Mouse (Mus musculus): Measurements from ENCODE around the gene 4933430I17Rik. TPM values are rescaled to one million over a fixed set of nuclear protein-coding genes. Genes with fewer than 3 reads are reported as not detected.

Gene 4933430I17Rik
- polyA plus RNA-seq, 1 experiment from 2014 or later: 0.49 TPM

- no peak for ATAC-seq (ENCODE audit: low FRiP score, low TSS enrichment)
- Histone ChIP-seq H3K4me3 (ENCODE audit: low read length) (no peak overlapping the region), H3K36me3 (ENCODE audit: insufficient read depth, low read length) (peaks cover 25% of the 10 kb centered on the region), H3K4me1 (ENCODE audit: insufficient read depth, low read length) (peaks cover 46% of the 10 kb centered on the region), H3K27ac (ENCODE audit: low read length) (peak overlapping the region; percentile 33), H3K9ac (replicated peaks; ENCODE audit: low read length) (no peak overlapping the region), H3K4me2 (replicated peaks; ENCODE audit: low read depth, low read length) (no peak overlapping the region), H3K27me3 (ENCODE audit: insufficient read depth, low read length) (no peaks in the 10 kb centered on the region), H3K9me3 (ENCODE audit: low read length) (no peaks in the 10 kb centered on the region)
- 70% methylated on average over 1 of the region's 1 CpGs for WGBS
Observed at GRCm38 (mm10) chr4:62516579-62516978, 8.6 kb upstream of the 4933430I17Rik start.

GRCm38 (mm10) chr4:62517046-62517445, 8.1 kb upstream of the 4933430I17Rik start:
- Histone ChIP-seq H3K9ac (replicated peaks; ENCODE audit: low read length) (no peak overlapping the region), H3K4me3 (ENCODE audit: low read length) (no peak overlapping the region), H3K9me3 (ENCODE audit: low read length) (no peaks in the 10 kb centered on the region), H3K4me2 (replicated peaks; ENCODE audit: low read depth, low read length) (no peak overlapping the region), H3K36me3 (ENCODE audit: insufficient read depth, low read length) (peaks cover 20% of the 10 kb centered on the region), H3K27ac (ENCODE audit: low read length) (no peak overlapping the region; the same call in 1 of the 2 replicates), H3K27me3 (ENCODE audit: insufficient read depth, low read length) (no peaks in the 10 kb centered on the region), H3K4me1 (ENCODE audit: insufficient read depth, low read length) (peaks cover 46% of the 10 kb centered on the region)
- 91% methylated on average over 8 of the region's 8 CpGs for WGBS
- ATAC-seq (ENCODE audit: low FRiP score, low TSS enrichment): no peak

- peak overlapping the region; percentile 74 for H3K4me3 ChIP-seq (ENCODE audit: low read length)
- H3K4me2 ChIP-seq (replicated peaks; ENCODE audit: low read depth, low read length): peak overlapping the region; percentile 72
- peaks cover 13% of the 10 kb centered on the region for H3K36me3 ChIP-seq (ENCODE audit: insufficient read depth, low read length)
- ATAC-seq (ENCODE audit: low FRiP score, low TSS enrichment): no peak
- H3K4me1 ChIP-seq (ENCODE audit: insufficient read depth, low read length): peaks cover 46% of the 10 kb centered on the region
- no peaks in the 10 kb centered on the region for H3K9me3 ChIP-seq (ENCODE audit: low read length)
- WGBS: 59% methylated on average over 10 of the region's 10 CpGs
- H3K27ac ChIP-seq (ENCODE audit: low read length): peak overlapping the region; percentile 89
- peak overlapping the region; percentile 75 for H3K9ac ChIP-seq (replicated peaks; ENCODE audit: low read length)
- H3K27me3 ChIP-seq (ENCODE audit: insufficient read depth, low read length): no peaks in the 10 kb centered on the region
Observed at GRCm38 (mm10) chr4:62517538-62518415, 7.4 kb upstream of the 4933430I17Rik start.

DNA sequence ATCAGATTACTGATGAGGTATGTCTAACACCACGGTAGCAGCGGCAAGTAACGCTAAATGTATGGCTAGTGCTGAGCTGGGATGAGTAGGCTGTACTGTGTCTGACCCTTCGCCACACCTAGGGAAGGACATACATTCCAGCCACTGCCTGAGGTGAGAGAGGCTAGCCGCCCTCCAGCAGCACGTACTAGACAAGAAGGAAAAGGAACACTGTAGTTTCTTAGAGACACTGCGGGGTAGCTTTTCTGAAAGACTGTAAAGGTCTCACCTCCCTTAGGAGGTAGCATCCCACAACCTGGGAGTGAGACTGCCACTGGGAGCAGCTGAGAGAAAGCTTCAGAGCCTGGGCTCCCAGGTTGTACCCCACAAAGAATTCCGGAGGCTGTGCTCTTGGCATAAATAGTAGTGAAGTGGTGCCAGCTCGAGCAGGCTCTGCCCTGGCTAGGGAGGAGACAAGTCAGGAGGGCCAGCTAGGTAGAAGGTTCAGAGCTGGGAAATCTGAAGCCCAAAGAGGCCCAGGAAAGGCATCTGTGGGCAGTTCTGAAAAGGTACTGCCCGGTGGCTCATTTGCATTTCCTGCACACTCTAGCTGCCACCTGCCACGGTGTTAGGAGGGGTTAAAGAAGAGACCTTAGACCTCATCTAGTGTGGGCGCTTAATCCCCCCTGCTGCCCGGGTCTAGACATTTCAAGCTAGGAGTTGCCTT, 6.6 kb upstream of the 4933430I17Rik start:
- H3K36me3 ChIP-seq (ENCODE audit: insufficient read depth, low read length): peaks cover 9% of the 10 kb centered on the region; the same call in 1 of the 2 replicates
- peak overlapping the region; percentile 74 for H3K4me3 ChIP-seq (ENCODE audit: low read length)
- peak; percentile 18 for ATAC-seq (ENCODE audit: low FRiP score, low TSS enrichment)
- peak overlapping the region; percentile 72 for H3K4me2 ChIP-seq (replicated peaks; ENCODE audit: low read depth, low read length)
- H3K4me1 ChIP-seq (ENCODE audit: insufficient read depth, low read length): peaks cover 46% of the 10 kb centered on the region
- H3K27me3 ChIP-seq (ENCODE audit: insufficient read depth, low read length): no peaks in the 10 kb centered on the region
- WGBS: 25% methylated on average over 13 of the region's 13 CpGs
- peak overlapping the region; percentile 89 for H3K27ac ChIP-seq (ENCODE audit: low read length)
- H3K9ac ChIP-seq (replicated peaks; ENCODE audit: low read length): peak overlapping the region; percentile 75
- H3K9me3 ChIP-seq (ENCODE audit: low read length): no peaks in the 10 kb centered on the region

DNA sequence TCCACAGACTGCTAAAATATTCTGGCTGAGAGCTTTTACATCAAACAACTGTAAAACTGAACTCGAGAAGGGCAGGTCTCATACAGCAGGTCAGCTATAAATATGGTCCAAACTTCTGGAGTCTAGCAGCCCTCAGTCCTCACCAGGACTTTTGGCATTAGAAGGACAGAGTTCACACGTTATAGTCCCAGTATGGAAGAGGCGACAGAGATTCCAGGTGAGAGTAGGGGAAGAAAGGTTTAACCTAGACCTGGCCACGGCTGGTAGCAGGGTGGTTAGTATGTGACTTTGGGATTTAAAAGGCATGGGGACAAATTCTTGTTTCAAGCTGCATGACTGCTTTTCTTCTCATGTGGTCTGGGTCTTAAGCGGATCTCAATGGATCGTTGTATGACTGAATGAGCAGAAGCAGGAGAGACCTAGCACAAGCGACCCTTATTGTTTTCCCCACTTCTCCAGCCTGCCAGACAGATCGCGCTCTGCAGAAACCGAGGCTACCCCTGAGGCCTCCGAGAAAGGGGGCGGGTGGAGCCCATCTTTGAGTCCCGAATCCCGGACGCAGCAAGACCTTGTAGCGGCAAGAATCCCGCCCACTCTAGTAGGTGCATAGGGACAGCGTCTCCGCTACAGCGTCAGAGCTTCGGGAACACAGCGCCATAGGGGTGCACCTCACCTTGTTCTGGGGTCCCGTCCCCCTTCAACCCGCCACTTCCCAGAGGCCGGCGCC, 5.9 kb upstream of the 4933430I17Rik start:
- Histone ChIP-seq H3K4me3 (ENCODE audit: low read length) (peak overlapping the region; percentile 74), H3K27ac (ENCODE audit: low read length) (peak overlapping the region; percentile 89), H3K9ac (replicated peaks; ENCODE audit: low read length) (peak overlapping the region; percentile 75), H3K9me3 (ENCODE audit: low read length) (no peaks in the 10 kb centered on the region), H3K4me2 (replicated peaks; ENCODE audit: low read depth, low read length) (peak overlapping the region; percentile 72), H3K36me3 (ENCODE audit: insufficient read depth, low read length) (peaks cover 5% of the 10 kb centered on the region; the same call in 1 of the 2 replicates), H3K27me3 (ENCODE audit: insufficient read depth, low read length) (no peaks in the 10 kb centered on the region), H3K4me1 (ENCODE audit: insufficient read depth, low read length) (peaks cover 51% of the 10 kb centered on the region)
- under 1% methylated on average over 26 of the region's 26 CpGs for WGBS
- peak; percentile 72 for ATAC-seq (ENCODE audit: low FRiP score, low TSS enrichment)

- peak within 1 kb of the TSS; percentile 74 for H3K4me3 ChIP-seq (ENCODE audit: low read length)
- peaks cover 5% of the 10 kb centered on the region; the same call in 1 of the 2 replicates for H3K36me3 ChIP-seq (ENCODE audit: insufficient read depth, low read length)
- H3K27me3 ChIP-seq (ENCODE audit: insufficient read depth, low read length): no peaks in the 10 kb centered on the region
- H3K27ac ChIP-seq (ENCODE audit: low read length): peak within 1 kb of the TSS; percentile 89
- 0% methylated on average over 37 of the region's 37 CpGs for WGBS
- peak within 1 kb of the TSS; percentile 72 for H3K4me2 ChIP-seq (replicated peaks; ENCODE audit: low read depth, low read length)
- peak; percentile 93 for ATAC-seq (ENCODE audit: low FRiP score, low TSS enrichment)
- H3K9me3 ChIP-seq (ENCODE audit: low read length): no peaks in the 10 kb centered on the region
- H3K9ac ChIP-seq (replicated peaks; ENCODE audit: low read length): peak within 1 kb of the TSS; percentile 75
- peaks cover 52% of the 10 kb centered on the region for H3K4me1 ChIP-seq (ENCODE audit: insufficient read depth, low read length)
Observed at GRCm38 (mm10) chr4:62519849-62520233, 5.3 kb upstream of the 4933430I17Rik start, which contains the start of gene Alad. Gene Alad (minus strand): TSS chr4:62519918.

- ATAC-seq (ENCODE audit: low FRiP score, low TSS enrichment): no peak
- 89% methylated on average over 2 of the region's 2 CpGs for WGBS
- Histone ChIP-seq H3K4me3 (ENCODE audit: low read length) (no peak overlapping the region), H3K36me3 (ENCODE audit: insufficient read depth, low read length) (peaks cover 5% of the 10 kb centered on the region; the same call in 1 of the 2 replicates), H3K4me1 (ENCODE audit: insufficient read depth, low read length) (peaks cover 41% of the 10 kb centered on the region), H3K27me3 (ENCODE audit: insufficient read depth, low read length) (no peaks in the 10 kb centered on the region), H3K9ac (replicated peaks; ENCODE audit: low read length) (no peak overlapping the region), H3K4me2 (replicated peaks; ENCODE audit: low read depth, low read length) (no peak overlapping the region), H3K27ac (ENCODE audit: low read length) (no peak overlapping the region), H3K9me3 (ENCODE audit: low read length) (no peaks in the 10 kb centered on the region)
Observed at GRCm38 (mm10) chr4:62520892-62521400, 4.2 kb upstream of the 4933430I17Rik start.

GRCm38 (mm10) chr4:62525489-62525811, 281 bp downstream of the 4933430I17Rik start:
- WGBS: 2% methylated on average over 10 of the region's 10 CpGs
- ATAC-seq (ENCODE audit: low FRiP score, low TSS enrichment): no peak
- Histone ChIP-seq H3K27me3 (ENCODE audit: insufficient read depth, low read length) (no peaks in the 10 kb centered on the region), H3K4me1 (ENCODE audit: insufficient read depth, low read length) (peaks cover 8% of the 10 kb centered on the region), H3K27ac (ENCODE audit: low read length) (no peak overlapping the region), H3K4me2 (replicated peaks; ENCODE audit: low read depth, low read length) (peak overlapping the region; percentile 88), H3K9ac (replicated peaks; ENCODE audit: low read length) (no peak overlapping the region; the same call in 1 of the 2 replicates), H3K36me3 (ENCODE audit: insufficient read depth, low read length) (peaks cover 5% of the 10 kb centered on the region; the same call in 1 of the 2 replicates), H3K4me3 (ENCODE audit: low read length) (peak overlapping the region; percentile 67), H3K9me3 (ENCODE audit: low read length) (no peaks in the 10 kb centered on the region)

DNA sequence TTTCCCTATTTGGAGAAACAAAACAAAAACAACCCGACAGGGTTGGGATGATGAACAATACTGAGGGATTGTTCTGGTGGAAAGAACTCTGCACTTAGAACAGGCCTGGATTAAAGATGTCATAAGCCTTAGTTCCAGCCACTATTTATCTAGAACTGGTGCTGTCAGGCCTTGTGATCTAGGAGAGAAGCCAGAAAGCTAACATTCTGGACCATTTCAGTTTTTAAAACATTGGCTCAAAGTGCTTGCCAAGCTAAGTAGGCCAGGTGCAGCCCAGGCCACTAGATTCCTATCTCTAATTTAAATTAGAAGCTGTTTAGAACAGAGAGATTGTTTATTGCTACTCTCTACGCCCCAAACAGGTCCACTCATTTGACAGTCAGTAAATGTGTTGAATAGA, 1.1 kb downstream of the 4933430I17Rik start:
- no peak for ATAC-seq (ENCODE audit: low FRiP score, low TSS enrichment)
- no peaks in the 10 kb centered on the region for H3K27me3 ChIP-seq (ENCODE audit: insufficient read depth, low read length)
- H3K27ac ChIP-seq (ENCODE audit: low read length): no peak overlapping the region
- peaks cover 5% of the 10 kb centered on the region; the same call in 1 of the 2 replicates for H3K36me3 ChIP-seq (ENCODE audit: insufficient read depth, low read length)
- H3K9me3 ChIP-seq (ENCODE audit: low read length): no peaks in the 10 kb centered on the region
- WGBS: 58% methylated on average over 2 of the region's 2 CpGs
- H3K9ac ChIP-seq (replicated peaks; ENCODE audit: low read length): no peak overlapping the region
- no peak overlapping the region for H3K4me3 ChIP-seq (ENCODE audit: low read length)
- peaks cover 6% of the 10 kb centered on the region for H3K4me1 ChIP-seq (ENCODE audit: insufficient read depth, low read length)
- H3K4me2 ChIP-seq (replicated peaks; ENCODE audit: low read depth, low read length): no peak overlapping the region

Data from kidney, embryonic 16.5 days (tissue).